Mouse (Mus musculus) heart, adult 8-10 months (tissue): ENCODE results near the gene Gm5751. TPM values are rescaled to one million over a fixed set of nuclear protein-coding genes. Genes with fewer than 3 reads are reported as not detected.
A peak's percentile ranks its signal among the peaks of the same experiment; 100 is the strongest.
"Not testable (repeated sequence)": the region's sequence is repeated elsewhere in the genome, so short reads cannot be mapped to it uniquely, and the experiment has no call there.

Source experiments
- DNase-seq: peaks from one replicate; pipeline ENCODE4 v3.0.0; 2022; ENCODE audit warnings: low spot score
- total RNA-seq, 4 experiments: library from RNA; stranded (reverse); gene quantifications; 2 replicates each; pipeline ENCODE4 v1.2.4; 2022

The Gm5751 gene
- not detected for total RNA-seq

DNA sequence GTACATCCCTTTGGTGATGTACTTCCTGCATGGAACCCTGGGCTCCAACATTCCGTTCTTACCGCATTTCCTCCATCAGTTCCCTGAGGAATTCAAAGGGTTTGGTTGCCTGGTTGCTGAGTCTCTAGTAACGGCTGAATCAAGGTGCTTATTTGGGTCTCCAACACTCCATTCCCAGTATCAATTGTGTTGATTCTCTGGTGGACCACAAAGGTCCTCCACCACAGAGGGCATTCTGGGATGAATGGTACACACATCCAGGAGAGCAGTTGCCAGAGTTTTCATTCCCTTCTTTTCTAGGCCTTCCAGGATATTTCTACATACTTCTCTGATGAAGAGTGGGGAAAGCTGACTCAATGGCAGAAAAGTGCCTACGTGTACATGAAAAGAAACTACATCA, at the start of gene Gm5751:
TSS of gene Gm5751 (plus strand) at position 301 of the 400 bp plus-strand sequence.
- DNase-seq, result not testable (repeated sequence)

- DNase-seq, result peak; percentile 26
These were observed 42.0 kb upstream of the Gm5751 start for GRCm38 (mm10) chrX:8832043-8832442.

DNA sequence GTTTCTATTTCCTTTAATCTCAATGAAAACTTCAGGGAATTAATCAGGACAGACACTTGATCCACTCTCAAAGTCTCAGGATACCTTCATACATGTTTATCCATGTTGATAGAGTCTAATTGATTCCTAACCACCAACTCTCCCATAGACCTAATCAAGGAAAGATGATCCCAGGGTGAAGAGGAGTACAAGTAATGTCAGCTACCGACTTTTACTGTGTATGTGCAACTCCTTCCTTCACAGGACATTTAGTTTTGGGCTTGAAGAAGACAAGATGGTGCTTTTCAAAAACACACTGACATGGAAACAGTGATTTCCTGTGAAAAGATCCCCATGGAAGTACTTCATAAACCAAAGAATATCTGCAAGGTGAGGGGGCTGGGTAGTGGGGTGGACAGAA, 30.4 kb upstream of the Gm5751 start, which contains the start of gene Gm6592:
TSS of gene Gm6592 (plus strand) at position 301 of the 400 bp plus-strand sequence.
- no peak for DNase-seq

- no peak for DNase-seq
These were observed 21.6 kb upstream of the Gm5751 start for GRCm38 (mm10) chrX:8852486-8852885.

DNA sequence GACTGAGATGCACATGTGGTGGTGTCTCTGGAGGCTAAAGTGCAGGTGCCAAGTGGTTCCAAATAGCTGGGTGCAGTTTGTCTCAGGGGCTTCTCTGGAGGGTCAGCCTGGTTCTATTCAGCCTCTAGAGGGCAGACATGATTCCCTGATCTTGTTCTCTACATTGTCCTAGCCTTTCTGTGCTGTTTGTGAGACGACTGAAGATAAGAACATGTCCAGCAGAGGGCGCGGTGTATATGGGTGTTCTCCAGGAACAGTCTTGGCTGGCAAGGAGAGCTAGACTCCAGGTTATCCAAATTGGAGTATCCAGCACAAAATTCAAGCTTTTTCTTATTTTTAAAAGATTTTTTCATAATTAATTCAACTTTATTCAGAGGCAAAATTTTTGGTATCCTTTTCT, 9.7 kb upstream of the Gm5751 start:
- DNase-seq, result peak; percentile 13

DNA sequence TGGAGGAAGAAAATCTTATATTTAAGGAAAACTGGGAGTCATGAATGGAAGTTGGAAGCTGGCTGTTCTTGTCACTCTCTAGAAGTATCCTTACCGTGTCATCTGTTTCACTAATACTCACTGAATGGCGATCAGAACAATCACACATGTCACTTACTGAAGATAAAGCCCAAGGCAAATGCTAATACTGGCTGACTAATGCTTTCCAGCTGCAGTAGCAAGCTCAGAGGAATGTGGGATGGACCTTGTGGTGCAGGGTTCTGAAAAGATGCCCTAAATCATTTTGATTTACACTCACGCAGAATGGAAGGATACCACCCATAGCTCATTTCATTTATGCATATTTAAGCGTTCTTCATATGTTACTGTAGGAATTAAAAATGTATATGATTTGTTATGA, 10.3 kb downstream of the Gm5751 start:
- DNase-seq, result no peak

DNA sequence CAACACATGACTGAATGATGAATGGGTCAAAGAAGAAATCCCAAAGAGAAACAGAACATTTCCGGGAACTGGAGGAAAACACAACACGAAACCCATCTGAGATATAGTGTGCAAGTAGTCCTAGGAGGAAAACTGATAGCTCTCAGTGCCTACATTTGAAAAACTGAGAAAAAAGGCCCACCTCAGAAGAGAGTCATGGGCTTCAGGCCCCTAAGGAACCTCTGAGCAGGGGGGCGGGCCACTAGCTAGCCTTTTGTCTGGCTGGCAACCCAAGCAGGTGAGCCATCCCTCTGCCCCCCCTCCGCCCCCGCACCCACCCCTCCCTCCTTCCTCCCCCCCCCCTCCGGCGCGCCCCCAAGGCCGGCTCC, 17.9 kb downstream of the Gm5751 start:
- no peak for DNase-seq

GRCm38 (mm10) chrX:8892343-8893155, 18.5 kb downstream of the Gm5751 start, which contains the start of gene B630019K06Rik:
TSS of gene B630019K06Rik (plus strand) at chrX:8892382.
- peak; percentile 36 for DNase-seq

DNA sequence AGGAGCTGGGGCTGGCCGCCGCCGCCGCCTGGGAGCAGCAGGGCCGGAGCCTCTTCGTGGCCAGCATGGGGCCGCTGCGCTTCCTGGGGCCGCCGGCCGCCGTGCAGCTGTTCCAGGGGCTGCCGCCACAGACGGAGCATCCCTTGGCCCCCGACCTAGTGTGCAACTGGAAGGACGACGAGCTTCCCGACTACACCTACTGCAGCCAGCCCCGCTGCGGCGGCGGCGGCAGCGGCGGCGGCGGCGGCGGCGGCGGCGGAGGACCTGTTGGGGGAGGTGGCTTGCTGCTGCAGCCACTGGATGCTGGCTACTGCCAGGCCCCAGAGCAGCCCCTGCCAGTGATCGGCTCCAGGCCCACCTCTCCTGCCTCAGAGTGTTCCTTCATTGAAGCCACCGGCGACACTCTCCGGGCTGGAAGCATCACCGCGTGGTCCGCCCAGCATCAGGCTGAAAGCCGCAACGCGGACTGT, 19.2 kb downstream of the Gm5751 start:
- no peak for DNase-seq

GRCm38 (mm10) chrX:8900823-8901222, 26.8 kb downstream of the Gm5751 start:
- no peak for DNase-seq

DNA sequence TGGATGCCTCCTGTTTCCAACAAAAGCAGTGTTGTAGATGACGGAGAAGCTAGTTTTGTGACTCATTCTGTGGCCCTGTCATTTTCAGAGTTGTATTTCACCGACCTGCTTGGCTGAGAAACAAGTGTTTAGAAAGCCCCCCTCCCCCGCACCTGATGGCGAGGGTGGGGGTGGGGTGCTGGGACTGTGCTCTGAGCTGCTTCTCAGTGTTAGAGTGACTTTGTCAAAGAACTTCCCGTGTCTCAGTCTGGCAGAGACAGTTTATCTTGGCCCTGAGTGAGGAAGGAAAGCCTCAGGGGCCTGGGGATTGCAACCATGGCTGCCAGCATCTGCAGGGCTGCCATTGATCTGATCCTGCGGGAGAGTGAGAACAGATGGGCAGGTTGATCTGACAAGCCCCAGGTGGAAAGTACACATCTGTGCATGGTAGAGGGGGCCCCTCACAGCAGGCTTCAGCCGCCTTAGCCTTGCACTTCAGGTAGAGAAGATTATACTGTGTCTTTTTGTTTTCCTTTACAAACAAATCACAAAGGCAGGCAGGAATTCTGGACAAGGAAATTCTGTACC, 27.9 kb downstream of the Gm5751 start:
- no peak for DNase-seq

- DNase-seq, result no peak
These were observed 47.0 kb downstream of the Gm5751 start for GRCm38 (mm10) chrX:8921080-8921479.

- no peak for DNase-seq
These were observed 48.0 kb downstream of the Gm5751 start for GRCm38 (mm10) chrX:8921813-8922607.

- DNase-seq, result no peak
These were observed 53.3 kb downstream of the Gm5751 start for GRCm38 (mm10) chrX:8927308-8927707.

Other genes starting within 250 kb of the Gm5751 start
- not detected for gene Ssxb8, start 183.4 kb upstream of the Gm5751 start, total RNA-seq
- gene Ssx9, start 125.8 kb upstream of the Gm5751 start, total RNA-seq, result not detected
- gene Ssxb5, start 70.6 kb upstream of the Gm5751 start, total RNA-seq, result not detected
- gene Gm6592, start 30.3 kb upstream of the Gm5751 start, total RNA-seq, result not detected
- gene B630019K06Rik, start 18.1 kb downstream of the Gm5751 start, total RNA-seq, result 1 to 10 TPM in 3 of 4 experiments, under 1 TPM in 1; 0.80 to 1.2 (median 1.0) TPM
- gene Fthl17b, start 88.7 kb downstream of the Gm5751 start, total RNA-seq, result not detected
- gene Fthl17c, start 102.3 kb downstream of the Gm5751 start, total RNA-seq, result not detected
- gene Fthl17d, start 112.5 kb downstream of the Gm5751 start, total RNA-seq, result not detected
- gene Fthl17e, start 159.2 kb downstream of the Gm5751 start, total RNA-seq, result not detected
- not detected for gene Fthl17f, start 188.8 kb downstream of the Gm5751 start, total RNA-seq
- gene 4930402K13Rik, start 230.3 kb downstream of the Gm5751 start, total RNA-seq, result not detected